Mouse (Mus musculus) myocyte (in vitro differentiated cells): ENCODE results near the gene Ncs1.

Source experiments
- CEBPB ChIP-seq: IDR thresholded peaks from 2 replicates; pipeline ENCODE4 v1.6.1; 2011; ENCODE audit warnings: mild to moderate bottlenecking, moderate library complexity; ENCODE audit not compliant: poor library complexity, insufficient read depth, severe bottlenecking
- E2F4 ChIP-seq: IDR thresholded peaks from one replicate; pipeline ENCODE4 v1.6.1; 2011; ENCODE audit warnings: mild to moderate bottlenecking, control low read depth, moderate library complexity; ENCODE audit not compliant: insufficient read depth
- MAX ChIP-seq: IDR thresholded peaks from one replicate; pipeline ENCODE4 v1.6.1; 2011; ENCODE audit warnings: low read depth, mild to moderate bottlenecking, control low read depth
- MYOD1 ChIP-seq, 3 experiments: IDR thresholded peaks; one replicate each; pipeline ENCODE4 v1.6.1; 2011; ENCODE audit warnings: control low read depth in 2 of 3, low read depth in 2 of 3, mild to moderate bottlenecking in 2 of 3, moderate library complexity in 1 of 3; ENCODE audit not compliant: insufficient read length in 2 of 3, control insufficient read depth in 1 of 3
- MYOG ChIP-seq, 3 experiments: IDR thresholded peaks; one replicate each; pipeline ENCODE4 v1.6.1; 2011; ENCODE audit warnings: control low read depth in 2 of 3, low read depth in 2 of 3, mild to moderate bottlenecking in 2 of 3; ENCODE audit not compliant: insufficient read length in 2 of 3, control insufficient read depth in 1 of 3, insufficient read depth in 1 of 3
- POLR2A ChIP-seq: IDR thresholded peaks from one replicate; pipeline ENCODE4 v1.6.1; 2011; ENCODE audit warnings: low read depth, mild to moderate bottlenecking, control low read depth, moderate library complexity; ENCODE audit not compliant: insufficient read length
- POLR2AphosphoS2 ChIP-seq: IDR thresholded peaks from one replicate; pipeline ENCODE4 v1.6.1; 2011; ENCODE audit warnings: low read depth, control low read depth; ENCODE audit not compliant: insufficient read length
- TCF12 ChIP-seq: IDR thresholded peaks from one replicate; pipeline ENCODE4 v1.6.1; 2011; ENCODE audit warnings: mild to moderate bottlenecking, control low read depth; ENCODE audit not compliant: poor library complexity, insufficient read depth, severe bottlenecking

GRCm38 (mm10) chr2:31341726-31342535 is 96.3 kb downstream of the Ncs1 start:
- TF ChIP-seq POLR2A = no peak
- TF ChIP-seq TCF12 = no peak
- TF ChIP-seq MYOD1 (IDR thresholded peaks at IDR 0.05; ENCODE audit: control insufficient read depth in 1 of 3, insufficient read length in 2 of 3, low read depth in 2 of 3) = no peak
- TF ChIP-seq MAX = no peak
- no peak for TF ChIP-seq E2F4
- no peak for TF ChIP-seq POLR2AphosphoS2
- TF ChIP-seq MYOG (IDR thresholded peaks at IDR 0.05; ENCODE audit: control insufficient read depth in 1 of 3, insufficient read depth in 1 of 3, insufficient read length in 2 of 3, low read depth in 2 of 3) = no peak
- TF ChIP-seq CEBPB = no peak
